In genomic region chr11:113843920-113844319, GRCm38 (mm10) we compare ENCODE assay signal across 19 mouse cellular contexts.
DNase-seq lines count a peak whose midpoint lies in the region; ATAC-seq and TF ChIP-seq lines count a peak whose summit lies in the region.
"Had no signal": no experiment of that assay in that cellular context is flagged by ENCODE, and none has a peak within 500 bp of the region (broad histone marks: within the 10 kb centered on the region; RNA-seq: fewer than 3 reads in every experiment).

No protein-coding gene starts in this region.

- H3K27ac ChIP-seq in forebrain, embryonic 12.5 days, result no peak overlapping the region
- H3K27ac ChIP-seq in forebrain, embryonic 15.5 days (replicated peaks), result no peak overlapping the region
- no peak overlapping the region for H3K27ac ChIP-seq in hindbrain, embryonic 11.5 days (ENCODE audit: low read depth, low read length)
- H3K27ac ChIP-seq in hindbrain, embryonic 16.5 days (ENCODE audit: low read depth, low read length), result no peak overlapping the region
- H3K27ac ChIP-seq in hindbrain, embryonic 13.5 days, result no peak overlapping the region
- no peak overlapping the region for H3K27ac ChIP-seq in gastrocnemius, adult 2 months
- H3K27ac ChIP-seq: embryonic facial prominence, embryonic 13.5 days; heart, embryonic 13.5 days; intestine, embryonic 15.5 days had no signal

- DNase-seq in hindbrain, embryonic 11.5 days (ENCODE audit: low spot score), result peak; percentile 25
- DNase-seq in thymus, postnatal 10 days (ENCODE audit: low spot score in 2 of 2), result no peak
- DNase-seq in gastrocnemius, adult 2 months, result no peak
- DNase-seq: adrenal gland, postnatal 14 days; cerebellum, adult 18-20 months; cerebellum, postnatal 10 days; gastrocnemius, postnatal 36 days; heart, adult 11 months; heart, postnatal 36 days; kidney, adult 18-20 months had no signal

- H3K4me3 ChIP-seq in forebrain, embryonic 12.5 days (replicated peaks), result no peak overlapping the region
- no peak overlapping the region for H3K4me3 ChIP-seq in forebrain, embryonic 15.5 days
- no peak overlapping the region for H3K4me3 ChIP-seq in hindbrain, embryonic 11.5 days (ENCODE audit: low read depth, low read length)
- H3K4me3 ChIP-seq in hindbrain, embryonic 16.5 days (ENCODE audit: low read length), result no peak overlapping the region
- no peak overlapping the region for H3K4me3 ChIP-seq in hindbrain, embryonic 13.5 days
- H3K4me3 ChIP-seq in gastrocnemius, adult 2 months, result no peak overlapping the region
- H3K4me3 ChIP-seq: embryonic facial prominence, embryonic 13.5 days; heart, embryonic 13.5 days; intestine, embryonic 15.5 days had no signal

- WGBS in forebrain, embryonic 12.5 days, result 26% methylated on average over 6 of the region's 6 CpGs
- WGBS in forebrain, embryonic 15.5 days, result 8% methylated on average over 6 of the region's 6 CpGs
- WGBS in hindbrain, embryonic 11.5 days, result 58% methylated on average over 6 of the region's 6 CpGs
- 30% methylated on average over 6 of the region's 6 CpGs for WGBS in hindbrain, embryonic 16.5 days
- WGBS in hindbrain, embryonic 13.5 days, result 32% methylated on average over 6 of the region's 6 CpGs

- intact Hi-C loops in gastrocnemius, adult 2 months (cut with DNase I), result no loop called here

- H3K27me3 ChIP-seq in forebrain, embryonic 12.5 days, result peaks cover 67% of the 10 kb centered on the region
- peaks cover 6% of the 10 kb centered on the region; the same call in 1 of the 2 replicates for H3K27me3 ChIP-seq in forebrain, embryonic 15.5 days
- no peaks in the 10 kb centered on the region for H3K27me3 ChIP-seq in hindbrain, embryonic 11.5 days (ENCODE audit: control insufficient read depth, insufficient read depth, low read length)
- no peaks in the 10 kb centered on the region for H3K27me3 ChIP-seq in hindbrain, embryonic 16.5 days (replicated peaks; ENCODE audit: control insufficient read depth, insufficient read depth, low read length)
- H3K27me3 ChIP-seq in hindbrain, embryonic 13.5 days, result 0 out of 2 replicates have a peak, but pooled peaks cover 3% of the 10 kb centered on the region
- H3K27me3 ChIP-seq: embryonic facial prominence, embryonic 13.5 days; heart, embryonic 13.5 days; intestine, embryonic 15.5 days had no signal

- TF ChIP-seq CTCF in gastrocnemius, adult 2 months (IDR thresholded peaks at IDR 0.05), result no peak

- peak; percentile 67; the same call in 1 of the 2 replicates for ATAC-seq in forebrain, embryonic 12.5 days (ENCODE audit: low FRiP score)
- no peak for ATAC-seq in forebrain, embryonic 15.5 days (replicated peaks)
- ATAC-seq in hindbrain, embryonic 11.5 days (ENCODE audit: low FRiP score), result no peak
- no peak for ATAC-seq in hindbrain, embryonic 16.5 days
- 0 out of 2 replicates have a peak, but pooled peaks have one; percentile 46 for ATAC-seq in hindbrain, embryonic 13.5 days (ENCODE audit: low FRiP score)
- ATAC-seq: activated CD4-positive, CD25-positive, alpha-beta regulatory T cell, adult 4 months; intestine, embryonic 15.5 days; Patski had no signal

- no peaks in the 10 kb centered on the region for H3K9me3 ChIP-seq in forebrain, embryonic 12.5 days
- H3K9me3 ChIP-seq in forebrain, embryonic 15.5 days, result no peaks in the 10 kb centered on the region
- H3K9me3 ChIP-seq in hindbrain, embryonic 11.5 days (ENCODE audit: control insufficient read depth, low read length), result no peaks in the 10 kb centered on the region
- no peaks in the 10 kb centered on the region for H3K9me3 ChIP-seq in hindbrain, embryonic 16.5 days (ENCODE audit: control insufficient read depth, low read length)
- H3K9me3 ChIP-seq in hindbrain, embryonic 13.5 days, result no peaks in the 10 kb centered on the region
- H3K9me3 ChIP-seq: embryonic facial prominence, embryonic 13.5 days; heart, embryonic 13.5 days; intestine, embryonic 15.5 days had no signal

- H3K36me3 ChIP-seq in forebrain, embryonic 12.5 days (replicated peaks), result no peaks in the 10 kb centered on the region
- no peaks in the 10 kb centered on the region for H3K36me3 ChIP-seq in forebrain, embryonic 15.5 days
- no peaks in the 10 kb centered on the region for H3K36me3 ChIP-seq in hindbrain, embryonic 11.5 days (ENCODE audit: control insufficient read depth, insufficient read depth, low read length)
- no peaks in the 10 kb centered on the region for H3K36me3 ChIP-seq in hindbrain, embryonic 16.5 days (ENCODE audit: control insufficient read depth, insufficient read depth, low read length)
- H3K36me3 ChIP-seq in hindbrain, embryonic 13.5 days, result peaks cover 12% of the 10 kb centered on the region; the same call in 1 of the 2 replicates
- H3K36me3 ChIP-seq: intestine, embryonic 15.5 days had no signal

- no peaks in the 10 kb centered on the region for H3K4me1 ChIP-seq in forebrain, embryonic 12.5 days
- peaks cover 3% of the 10 kb centered on the region; the same call in 1 of the 2 replicates for H3K4me1 ChIP-seq in forebrain, embryonic 15.5 days
- 0 out of 2 replicates have a peak, but pooled peaks cover 2% of the 10 kb centered on the region for H3K4me1 ChIP-seq in hindbrain, embryonic 11.5 days (replicated peaks; ENCODE audit: control insufficient read depth, insufficient read depth, low read length)
- H3K4me1 ChIP-seq in hindbrain, embryonic 16.5 days (ENCODE audit: control insufficient read depth, insufficient read depth, low read depth, low read length), result no peaks in the 10 kb centered on the region
- 0 out of 2 replicates have a peak, but pooled peaks cover 3% of the 10 kb centered on the region for H3K4me1 ChIP-seq in hindbrain, embryonic 13.5 days (replicated peaks)
- H3K4me1 ChIP-seq: embryonic facial prominence, embryonic 13.5 days; heart, embryonic 13.5 days; intestine, embryonic 15.5 days had no signal

- no peak overlapping the region for H3K9ac ChIP-seq in forebrain, embryonic 12.5 days
- H3K9ac ChIP-seq in forebrain, embryonic 15.5 days (replicated peaks), result no peak overlapping the region
- no peak overlapping the region for H3K9ac ChIP-seq in hindbrain, embryonic 11.5 days (ENCODE audit: low read depth, low read length)
- no peak overlapping the region for H3K9ac ChIP-seq in hindbrain, embryonic 16.5 days (ENCODE audit: low read depth, low read length)
- no peak overlapping the region for H3K9ac ChIP-seq in hindbrain, embryonic 13.5 days
- H3K9ac ChIP-seq: embryonic facial prominence, embryonic 13.5 days; heart, embryonic 13.5 days; intestine, embryonic 15.5 days had no signal

- H3K4me2 ChIP-seq in forebrain, embryonic 12.5 days, result no peak overlapping the region
- no peak overlapping the region for H3K4me2 ChIP-seq in forebrain, embryonic 15.5 days (replicated peaks)
- H3K4me2 ChIP-seq in hindbrain, embryonic 11.5 days (replicated peaks; ENCODE audit: low read depth, low read length), result no peak overlapping the region
- no peak overlapping the region for H3K4me2 ChIP-seq in hindbrain, embryonic 16.5 days (ENCODE audit: low read length)
- H3K4me2 ChIP-seq in hindbrain, embryonic 13.5 days, result no peak overlapping the region
- H3K4me2 ChIP-seq: embryonic facial prominence, embryonic 13.5 days; heart, embryonic 13.5 days; intestine, embryonic 15.5 days had no signal

Comparison
In these comparisons a context has a peak if more than half of its experiments do, and no peak if none do; other contexts are left out.
1. ATAC-seq: peak in forebrain, embryonic 12.5 days (single experiment) and hindbrain, embryonic 13.5 days (single experiment); none in forebrain, embryonic 15.5 days (single experiment), hindbrain, embryonic 11.5 days (single experiment) and hindbrain, embryonic 16.5 days (single experiment).